Mouse (Mus musculus): ENCODE results near the gene Gramd1c. TPM values are rescaled to one million over a fixed set of nuclear protein-coding genes. Genes with fewer than 3 reads are reported as not detected.

The Gramd1c gene
- polyA plus RNA-seq, 1 experiment from 2014 or later, result 2.5 TPM

DNA sequence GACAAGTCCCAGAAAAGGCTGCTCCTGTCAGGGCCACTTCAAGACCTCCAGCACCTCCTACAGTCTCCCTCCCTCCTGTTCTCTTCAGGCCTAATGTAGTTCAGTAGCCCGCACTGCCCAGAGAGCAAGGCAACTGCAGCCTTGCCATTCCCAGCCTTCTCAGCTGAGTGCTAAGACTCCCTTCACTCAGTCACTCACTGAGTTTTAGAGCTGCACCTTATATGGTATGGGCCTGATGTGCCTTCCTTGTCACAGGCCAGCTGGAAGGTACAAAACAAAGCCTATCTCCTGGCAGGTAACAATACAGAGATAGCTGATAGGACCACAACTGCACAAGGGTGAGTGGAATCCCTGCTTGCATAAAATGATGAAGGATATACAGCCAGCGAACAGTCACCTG, 90.8 kb downstream of the Gramd1c start:
- Histone ChIP-seq H3K36me3 (ENCODE audit: control insufficient read depth, insufficient read depth) (no peaks in the 10 kb centered on the region), H3K4me3 (replicated peaks; ENCODE audit: low read length) (no peak overlapping the region), H3K9me3 (ENCODE audit: control insufficient read depth, low read length) (no peaks in the 10 kb centered on the region), H3K27me3 (replicated peaks; ENCODE audit: control insufficient read depth, insufficient read depth, low read length) (no peaks in the 10 kb centered on the region), H3K4me1 (replicated peaks; ENCODE audit: control insufficient read depth, insufficient read depth, low read length) (no peaks in the 10 kb centered on the region), H3K9ac (replicated peaks; ENCODE audit: low read depth, low read length) (no peak overlapping the region), H3K27ac (ENCODE audit: low read length) (no peak overlapping the region), H3K4me2 (ENCODE audit: low read length) (no peak overlapping the region)
- WGBS, result 96% methylated on average over 2 of the region's 2 CpGs
- ATAC-seq, result no peak

DNA sequence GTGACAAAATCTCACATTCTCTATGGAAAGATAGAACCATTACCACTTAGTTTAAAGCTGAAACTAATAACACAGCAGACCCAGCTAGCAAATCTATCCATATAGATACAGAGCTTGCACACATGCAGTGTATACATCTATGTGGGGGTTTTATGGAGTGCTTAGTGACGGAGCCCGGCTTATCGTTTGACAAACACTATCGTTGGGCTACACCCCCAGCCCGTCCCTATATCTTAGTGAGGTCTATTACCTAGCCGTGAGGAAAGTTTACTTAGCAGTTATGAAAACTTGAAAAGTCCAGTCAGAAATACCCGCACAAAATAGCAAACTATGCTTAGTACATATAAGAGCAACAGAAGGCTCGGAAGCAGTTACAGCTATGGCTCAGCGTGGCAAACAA, 91.4 kb downstream of the Gramd1c start:
- ATAC-seq, result no peak
- Histone ChIP-seq H3K4me1 (replicated peaks; ENCODE audit: control insufficient read depth, insufficient read depth, low read length) (no peaks in the 10 kb centered on the region), H3K4me2 (ENCODE audit: low read length) (no peak overlapping the region)

DNA sequence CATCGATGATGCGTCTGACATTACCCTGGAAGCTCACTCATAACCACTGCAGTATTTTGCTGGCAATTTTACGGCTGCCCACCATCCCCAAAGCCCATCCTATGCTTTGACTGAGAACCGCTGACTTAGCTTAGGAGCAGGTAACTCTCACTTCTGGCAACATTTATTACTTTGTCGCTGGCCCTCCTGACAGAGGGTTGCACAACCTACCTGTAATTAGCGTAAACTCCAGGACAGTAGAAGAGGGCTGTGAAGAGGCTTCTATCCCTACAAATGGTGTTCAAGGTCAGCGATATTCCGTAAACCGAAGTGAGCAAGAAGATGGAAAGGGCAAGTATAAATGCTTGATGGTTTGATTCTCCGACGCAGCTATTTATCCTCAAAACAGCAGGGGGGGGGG, 92.0 kb downstream of the Gramd1c start:
- Histone ChIP-seq H3K4me2 (ENCODE audit: low read length) (no peak overlapping the region), H3K4me1 (replicated peaks; ENCODE audit: control insufficient read depth, insufficient read depth, low read length) (no peaks in the 10 kb centered on the region), H3K9me3 (ENCODE audit: control insufficient read depth, low read length) (no peaks in the 10 kb centered on the region), H3K9ac (replicated peaks; ENCODE audit: low read depth, low read length) (no peak overlapping the region), H3K36me3 (ENCODE audit: control insufficient read depth, insufficient read depth) (no peaks in the 10 kb centered on the region), H3K27me3 (replicated peaks; ENCODE audit: control insufficient read depth, insufficient read depth, low read length) (no peaks in the 10 kb centered on the region), H3K27ac (ENCODE audit: low read length) (no peak overlapping the region), H3K4me3 (replicated peaks; ENCODE audit: low read length) (no peak overlapping the region)
- WGBS, result 93% methylated on average over 11 of the region's 11 CpGs
- ATAC-seq, result no peak

More for the DNA sequence above, 91.4 kb downstream of the Gramd1c start:
- H3K9me3 ChIP-seq (ENCODE audit: control insufficient read depth, low read length), result no peaks in the 10 kb centered on the region
- H3K4me3 ChIP-seq (replicated peaks; ENCODE audit: low read length), result no peak overlapping the region
- H3K27ac ChIP-seq (ENCODE audit: low read length), result no peak overlapping the region
- no peaks in the 10 kb centered on the region for H3K36me3 ChIP-seq (ENCODE audit: control insufficient read depth, insufficient read depth)
- WGBS, result 96% methylated on average over 9 of the region's 9 CpGs
- no peaks in the 10 kb centered on the region for H3K27me3 ChIP-seq (replicated peaks; ENCODE audit: control insufficient read depth, insufficient read depth, low read length)
- H3K9ac ChIP-seq (replicated peaks; ENCODE audit: low read depth, low read length), result no peak overlapping the region

DNA sequence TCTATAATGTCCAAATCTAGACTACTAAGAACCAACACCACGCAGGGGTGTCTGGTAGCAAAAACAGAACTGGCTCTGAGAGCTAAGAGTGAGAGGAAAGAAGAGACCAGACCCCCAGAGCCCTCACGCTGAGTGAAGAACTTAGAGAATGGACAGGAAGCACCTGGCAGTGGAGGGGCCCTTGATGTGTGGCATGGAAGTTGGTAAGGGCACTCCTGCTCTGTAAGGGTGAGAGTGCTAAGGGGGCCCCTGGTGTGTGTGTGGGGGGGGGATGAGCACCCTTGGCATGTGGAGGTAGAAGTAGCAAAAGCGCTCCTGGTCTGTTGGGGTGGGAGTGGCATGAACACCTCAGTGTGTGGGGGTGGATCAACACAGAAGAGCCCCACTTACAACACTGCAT, 92.7 kb downstream of the Gramd1c start:
- 89% methylated on average over 3 of the region's 3 CpGs for WGBS
- H3K27me3 ChIP-seq (replicated peaks; ENCODE audit: control insufficient read depth, insufficient read depth, low read length), result no peaks in the 10 kb centered on the region
- no peak overlapping the region for H3K27ac ChIP-seq (ENCODE audit: low read length)
- H3K9ac ChIP-seq (replicated peaks; ENCODE audit: low read depth, low read length), result no peak overlapping the region
- H3K4me3 ChIP-seq (replicated peaks; ENCODE audit: low read length), result no peak overlapping the region
- no peaks in the 10 kb centered on the region for H3K36me3 ChIP-seq (ENCODE audit: control insufficient read depth, insufficient read depth)
- no peak overlapping the region for H3K4me2 ChIP-seq (ENCODE audit: low read length)
- no peaks in the 10 kb centered on the region for H3K9me3 ChIP-seq (ENCODE audit: control insufficient read depth, low read length)
- no peaks in the 10 kb centered on the region for H3K4me1 ChIP-seq (replicated peaks; ENCODE audit: control insufficient read depth, insufficient read depth, low read length)
- no peak for ATAC-seq

DNA sequence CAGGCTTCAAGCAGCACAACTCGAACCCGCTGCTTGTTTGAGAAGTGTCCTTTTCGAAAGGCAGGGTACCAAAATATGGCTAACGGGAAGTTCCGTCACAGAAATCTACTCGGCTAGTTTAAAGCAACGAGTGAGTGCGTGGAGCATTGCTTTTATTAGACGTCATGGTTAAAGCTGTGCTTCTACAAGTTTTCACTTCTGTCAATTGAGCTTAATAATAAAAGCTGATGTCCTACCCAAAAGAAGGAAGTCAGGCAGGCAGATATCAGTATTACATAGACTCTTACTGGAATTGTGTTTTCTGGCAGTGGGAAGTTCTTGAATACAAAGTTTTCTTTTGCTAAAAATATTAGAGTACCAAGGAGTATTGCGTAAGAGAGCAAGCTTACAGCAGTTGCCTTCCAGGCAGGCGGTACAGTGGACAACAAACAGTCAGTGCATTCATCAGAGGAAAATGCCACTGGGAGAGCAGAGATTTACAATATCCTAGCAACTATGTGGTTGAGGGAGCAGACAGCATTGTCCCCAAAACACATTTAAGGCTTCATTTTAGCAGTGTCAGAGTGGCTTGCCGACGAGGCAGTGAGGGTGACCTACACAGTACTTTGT, 97.3 kb downstream of the Gramd1c start:
- no peak overlapping the region for H3K4me3 ChIP-seq (replicated peaks; ENCODE audit: low read length)
- H3K9me3 ChIP-seq (ENCODE audit: control insufficient read depth, low read length), result no peaks in the 10 kb centered on the region
- 56% methylated on average over 13 of the region's 13 CpGs for WGBS
- peaks cover 3% of the 10 kb centered on the region; the same call in 1 of the 2 replicates for H3K4me1 ChIP-seq (replicated peaks; ENCODE audit: control insufficient read depth, insufficient read depth, low read length)
- no peak overlapping the region for H3K9ac ChIP-seq (replicated peaks; ENCODE audit: low read depth, low read length)
- H3K36me3 ChIP-seq (ENCODE audit: control insufficient read depth, insufficient read depth), result no peaks in the 10 kb centered on the region
- no peak overlapping the region for H3K4me2 ChIP-seq (ENCODE audit: low read length)
- H3K27ac ChIP-seq (ENCODE audit: low read length), result no peak overlapping the region
- peak; percentile 61; the same call in 1 of the 2 replicates for ATAC-seq
- H3K27me3 ChIP-seq (replicated peaks; ENCODE audit: control insufficient read depth, insufficient read depth, low read length), result no peaks in the 10 kb centered on the region

DNA sequence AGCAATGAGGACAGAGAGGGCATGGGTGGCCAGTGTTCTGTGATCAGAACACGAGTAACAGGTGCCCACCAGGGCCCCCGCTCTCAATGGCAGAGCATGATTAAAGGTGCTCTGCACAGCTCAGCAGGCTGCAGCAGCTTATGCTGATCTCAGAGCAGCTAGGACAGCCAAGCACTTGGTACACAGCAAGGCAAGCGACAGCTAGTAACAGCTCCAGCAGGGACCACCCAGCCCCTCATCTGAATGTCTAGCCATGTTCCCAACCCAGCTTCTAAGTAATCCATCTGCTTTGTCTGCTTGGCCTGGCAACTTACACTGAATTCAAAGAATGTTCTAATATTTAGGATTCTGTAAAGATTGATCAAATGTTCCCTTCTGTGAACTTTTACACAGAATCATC, 99.4 kb downstream of the Gramd1c start:
- no peaks in the 10 kb centered on the region for H3K27me3 ChIP-seq (replicated peaks; ENCODE audit: control insufficient read depth, insufficient read depth, low read length)
- H3K9me3 ChIP-seq (ENCODE audit: control insufficient read depth, low read length), result no peaks in the 10 kb centered on the region
- H3K9ac ChIP-seq (replicated peaks; ENCODE audit: low read depth, low read length), result no peak overlapping the region
- 67% methylated on average over 3 of the region's 3 CpGs for WGBS
- no peak overlapping the region for H3K4me2 ChIP-seq (ENCODE audit: low read length)
- H3K4me3 ChIP-seq (replicated peaks; ENCODE audit: low read length), result no peak overlapping the region
- H3K4me1 ChIP-seq (replicated peaks; ENCODE audit: control insufficient read depth, insufficient read depth, low read length), result peaks cover 3% of the 10 kb centered on the region; the same call in 1 of the 2 replicates
- no peaks in the 10 kb centered on the region; the same call in 1 of the 2 replicates for H3K36me3 ChIP-seq (ENCODE audit: control insufficient read depth, insufficient read depth)
- ATAC-seq, result peak; percentile 79
- 0 out of 2 replicates have a peak overlapping the region, but pooled peaks have one; percentile 6 for H3K27ac ChIP-seq (ENCODE audit: low read length)

DNA sequence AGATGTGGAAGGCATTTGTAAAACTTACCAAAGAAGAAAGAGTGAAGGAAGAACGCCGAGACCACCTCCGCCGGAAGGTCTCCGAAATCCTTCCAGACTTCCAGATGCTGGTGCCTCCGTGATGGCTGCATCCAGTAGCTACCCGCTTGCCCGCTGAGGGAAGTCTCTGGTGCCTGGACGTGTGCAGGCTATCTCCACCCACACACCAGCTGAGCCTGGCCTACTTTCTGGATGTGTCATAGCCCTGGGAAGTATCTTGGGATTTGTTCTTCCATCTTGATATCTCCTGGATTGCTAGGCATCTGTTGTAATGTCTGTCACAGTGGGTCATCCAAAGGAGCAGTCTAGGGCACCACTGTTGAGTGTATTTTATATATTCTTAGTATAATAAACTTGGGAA, 99.9 kb downstream of the Gramd1c start:
- no peak for ATAC-seq
- H3K4me2 ChIP-seq (ENCODE audit: low read length), result no peak overlapping the region
- H3K36me3 ChIP-seq (ENCODE audit: control insufficient read depth, insufficient read depth), result no peaks in the 10 kb centered on the region; the same call in 1 of the 2 replicates
- no peak overlapping the region for H3K9ac ChIP-seq (replicated peaks; ENCODE audit: low read depth, low read length)
- H3K9me3 ChIP-seq (ENCODE audit: control insufficient read depth, low read length), result no peaks in the 10 kb centered on the region
- H3K4me3 ChIP-seq (replicated peaks; ENCODE audit: low read length), result no peak overlapping the region
- no peaks in the 10 kb centered on the region for H3K27me3 ChIP-seq (replicated peaks; ENCODE audit: control insufficient read depth, insufficient read depth, low read length)
- 97% methylated on average over 9 of the region's 9 CpGs for WGBS
- no peak overlapping the region for H3K27ac ChIP-seq (ENCODE audit: low read length)
- H3K4me1 ChIP-seq (replicated peaks; ENCODE audit: control insufficient read depth, insufficient read depth, low read length), result peaks cover 3% of the 10 kb centered on the region; the same call in 1 of the 2 replicates

DNA sequence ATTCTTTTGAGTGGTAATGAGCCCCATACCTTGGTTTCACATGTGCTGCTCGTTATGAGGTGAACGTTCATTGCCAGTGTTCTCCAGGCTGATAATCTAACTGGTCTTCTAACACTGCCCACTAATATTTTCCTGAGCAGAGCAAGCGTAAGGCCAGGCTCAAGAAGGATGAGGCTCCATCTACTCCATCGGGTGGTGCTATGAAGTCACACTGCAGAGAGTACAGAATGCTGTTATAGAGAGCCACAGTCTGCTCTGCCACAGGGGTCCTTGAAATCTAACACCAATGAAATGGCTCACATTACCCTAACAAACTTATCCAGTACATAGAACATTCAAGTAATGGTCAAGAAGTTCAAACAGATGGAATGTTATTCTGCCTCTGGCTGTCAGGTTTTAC, 105.1 kb downstream of the Gramd1c start:
- ATAC-seq, result no peak
- WGBS, result 79% methylated on average over 4 of the region's 4 CpGs
- H3K4me1 ChIP-seq (replicated peaks; ENCODE audit: control insufficient read depth, insufficient read depth, low read length), result no peaks in the 10 kb centered on the region
- H3K36me3 ChIP-seq (ENCODE audit: control insufficient read depth, insufficient read depth), result no peaks in the 10 kb centered on the region; the same call in 1 of the 2 replicates
- no peak overlapping the region for H3K27ac ChIP-seq (ENCODE audit: low read length)
- no peak overlapping the region for H3K4me2 ChIP-seq (ENCODE audit: low read length)
- H3K9ac ChIP-seq (replicated peaks; ENCODE audit: low read depth, low read length), result no peak overlapping the region
- no peak overlapping the region for H3K4me3 ChIP-seq (replicated peaks; ENCODE audit: low read length)
- H3K9me3 ChIP-seq (ENCODE audit: control insufficient read depth, low read length), result no peaks in the 10 kb centered on the region
- no peaks in the 10 kb centered on the region for H3K27me3 ChIP-seq (replicated peaks; ENCODE audit: control insufficient read depth, insufficient read depth, low read length)

DNA sequence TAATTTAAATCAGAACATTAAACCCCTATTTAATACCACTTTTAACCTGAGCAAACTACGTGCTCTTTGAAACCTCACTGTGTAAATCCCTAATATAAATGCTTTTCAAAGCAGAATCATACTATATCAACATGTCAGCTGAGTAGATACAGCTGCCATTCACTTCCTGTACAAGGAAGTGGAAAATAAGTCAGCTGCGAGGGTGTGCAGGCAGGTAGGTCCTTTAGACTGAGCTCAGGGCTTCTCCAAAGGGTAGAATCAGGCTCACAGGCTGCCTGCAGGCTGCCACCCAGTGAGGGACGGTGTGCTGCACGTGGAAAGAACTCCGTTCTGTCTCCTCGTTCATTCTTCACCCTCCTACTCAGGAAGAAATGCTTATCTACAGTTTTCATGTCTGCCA, 108.2 kb downstream of the Gramd1c start:
- no peak for ATAC-seq
- 84% methylated on average over 6 of the region's 6 CpGs for WGBS
- Histone ChIP-seq H3K27ac (ENCODE audit: low read length) (no peak overlapping the region), H3K9me3 (ENCODE audit: control insufficient read depth, low read length) (no peaks in the 10 kb centered on the region), H3K4me1 (replicated peaks; ENCODE audit: control insufficient read depth, insufficient read depth, low read length) (no peaks in the 10 kb centered on the region), H3K9ac (replicated peaks; ENCODE audit: low read depth, low read length) (no peak overlapping the region), H3K27me3 (replicated peaks; ENCODE audit: control insufficient read depth, insufficient read depth, low read length) (no peaks in the 10 kb centered on the region), H3K36me3 (ENCODE audit: control insufficient read depth, insufficient read depth) (no peaks in the 10 kb centered on the region; the same call in 1 of the 2 replicates), H3K4me3 (replicated peaks; ENCODE audit: low read length) (no peak overlapping the region), H3K4me2 (ENCODE audit: low read length) (no peak overlapping the region)

DNA sequence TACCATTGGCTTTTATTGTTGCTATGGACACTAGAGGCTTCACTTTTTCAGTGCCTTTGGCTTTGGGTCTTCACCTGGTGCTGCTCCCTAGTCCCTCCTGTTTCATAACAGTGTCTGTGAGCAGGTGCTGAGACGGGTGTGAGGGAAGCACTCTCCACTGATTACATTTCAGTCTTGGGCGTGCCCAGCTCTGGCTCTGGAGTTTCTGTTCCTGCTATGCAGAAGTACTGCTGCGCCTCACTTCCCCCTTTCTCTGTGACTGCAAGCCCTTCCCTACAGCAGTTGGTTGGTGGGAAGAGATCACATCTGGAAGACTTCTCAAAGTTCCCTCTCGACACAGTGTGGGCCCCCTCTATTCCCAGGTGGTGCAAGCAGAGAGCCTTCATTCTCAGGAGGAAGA, 111.6 kb downstream of the Gramd1c start:
- WGBS, result 92% methylated on average over 4 of the region's 4 CpGs
- Histone ChIP-seq H3K36me3 (ENCODE audit: control insufficient read depth, insufficient read depth) (no peaks in the 10 kb centered on the region), H3K27ac (ENCODE audit: low read length) (no peak overlapping the region), H3K4me3 (replicated peaks; ENCODE audit: low read length) (no peak overlapping the region), H3K9ac (replicated peaks; ENCODE audit: low read depth, low read length) (no peak overlapping the region), H3K27me3 (replicated peaks; ENCODE audit: control insufficient read depth, insufficient read depth, low read length) (no peaks in the 10 kb centered on the region), H3K4me2 (ENCODE audit: low read length) (no peak overlapping the region), H3K9me3 (ENCODE audit: control insufficient read depth, low read length) (no peaks in the 10 kb centered on the region), H3K4me1 (replicated peaks; ENCODE audit: control insufficient read depth, insufficient read depth, low read length) (no peaks in the 10 kb centered on the region)
- ATAC-seq, result no peak
